Mouse (Mus musculus) spleen, postnatal 4 days (tissue): ENCODE data around the gene Gm11009.
"Not testable (repeated sequence)": the region's sequence is repeated elsewhere in the genome, so short reads cannot be mapped to it uniquely, and the experiment has no call there.

Experiments used
- DNase-seq, 2 experiments: peaks; one replicate each; pipeline ENCODE4 v3.0.0; 2022; ENCODE audit warnings: low spot score in 2 of 2

Gm11009 gene

DNA sequence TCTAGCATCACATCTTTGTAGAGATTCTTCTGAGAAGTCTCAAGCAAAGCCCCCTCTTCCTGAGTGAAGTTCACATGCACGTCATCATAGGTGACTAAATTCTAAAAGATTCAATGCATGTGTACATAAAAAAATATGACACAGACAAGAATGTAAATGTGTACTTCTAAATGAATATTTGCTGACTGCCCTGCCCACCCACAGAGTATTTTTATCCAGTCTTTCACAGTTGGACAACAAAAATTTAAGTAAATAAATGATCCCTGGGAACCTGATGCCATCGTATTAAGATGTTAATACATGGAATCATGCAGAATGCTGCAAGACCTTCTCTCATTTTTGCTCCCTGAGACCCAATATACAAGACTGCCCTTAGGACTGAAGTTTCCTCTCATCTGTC is at the start of gene Gm11009:
Gene Gm11009, minus strand, starts transcription at position 101 of the 400 bp plus-strand sequence.
- not testable (repeated sequence) for DNase-seq
